Mouse (Mus musculus): ENCODE data around the gene Mettl13. TPM values are rescaled to one million over a fixed set of nuclear protein-coding genes. Genes with fewer than 3 reads are reported as not detected.

Gene Mettl13
- polyA plus RNA-seq, 1 experiment: 4.1 TPM

GRCm38 (mm10) chr1:162533766-162534560 lies 14.4 kb downstream of the Mettl13 start:
- 89% methylated on average over 14 of the region's 14 CpGs for WGBS
- no peak for DNase-seq (ENCODE audit: low read depth, low spot score)

GRCm38 (mm10) chr1:162532330-162532729 lies 16.0 kb downstream of the Mettl13 start:
- 67% methylated on average over 4 of the region's 4 CpGs for WGBS
- no peak for DNase-seq (ENCODE audit: low read depth, low spot score)

- no peak for DNase-seq (ENCODE audit: low read depth, low spot score)
- WGBS: 83% methylated on average over 4 of the region's 4 CpGs
These were observed 16.8 kb downstream of the Mettl13 start for GRCm38 (mm10) chr1:162531584-162531983.

- 100% methylated on average over 1 of the region's 1 CpGs for WGBS
- DNase-seq (ENCODE audit: low read depth, low spot score): no peak
These were observed 17.7 kb downstream of the Mettl13 start for GRCm38 (mm10) chr1:162530666-162531065.

GRCm38 (mm10) chr1:162529651-162530050 lies 18.7 kb downstream of the Mettl13 start:
- 55% methylated on average over 2 of the region's 2 CpGs for WGBS
- DNase-seq (ENCODE audit: low read depth, low spot score): no peak

- WGBS: 56% methylated on average over 1 of the region's 1 CpGs
- no peak for DNase-seq (ENCODE audit: low read depth, low spot score)
These were observed 33.2 kb downstream of the Mettl13 start for GRCm38 (mm10) chr1:162515116-162515515.

GRCm38 (mm10) chr1:162510013-162510356 lies 38.4 kb downstream of the Mettl13 start:
- 56% methylated on average over 2 of the region's 2 CpGs for WGBS
- no peak for DNase-seq (ENCODE audit: low read depth, low spot score)

- 31% methylated on average over 12 of the region's 12 CpGs for WGBS
These were observed 38.9 kb downstream of the Mettl13 start for GRCm38 (mm10) chr1:162509329-162510012.

GRCm38 (mm10) chr1:162508211-162509005 lies 39.9 kb downstream of the Mettl13 start:
- WGBS: 82% methylated on average over 4 of the region's 4 CpGs
- DNase-seq (ENCODE audit: low read depth, low spot score): no peak

More at GRCm38 (mm10) chr1:162509329-162510012, 38.9 kb downstream of the Mettl13 start:
- DNase-seq (ENCODE audit: low read depth, low spot score): no peak

- WGBS: 69% methylated on average over 4 of the region's 4 CpGs
- no peak for DNase-seq (ENCODE audit: low read depth, low spot score)
These were observed 41.8 kb downstream of the Mettl13 start for GRCm38 (mm10) chr1:162506516-162506915.

GRCm38 (mm10) chr1:162505649-162506048 lies 42.7 kb downstream of the Mettl13 start:
- 72% methylated on average over 6 of the region's 6 CpGs for WGBS

More at GRCm38 (mm10) chr1:162505649-162506048, 42.7 kb downstream of the Mettl13 start:
- no peak for DNase-seq (ENCODE audit: low read depth, low spot score)

Other genes with a start within 250 kb of the Mettl13 start
- gene Dnm3, start 70.5 kb downstream of the Mettl13 start, polyA plus RNA-seq (2012; rRNA removed): 0.43 and 1.2 TPM in 2 replicates
- 4.9 and 7.6 TPM in 2 replicates for gene Vamp4, start 22.0 kb upstream of the Mettl13 start, polyA plus RNA-seq (2012; rRNA removed)
- gene Myoc, start 90.6 kb upstream of the Mettl13 start, polyA plus RNA-seq (2012; rRNA removed): 0.06 and 0.10 TPM in 2 replicates
- not detected in 2 replicates for gene Myocos, start 109.7 kb upstream of the Mettl13 start, polyA plus RNA-seq (2012; rRNA removed)
- gene Prrc2c, start 192.0 kb upstream of the Mettl13 start, polyA plus RNA-seq (2012; rRNA removed): 16.4 and 27.5 TPM in 2 replicates